7 mouse cellular contexts compared by ENCODE assay signal in genomic region chr6:56714574-56715269, GRCm38 (mm10). TPM values are rescaled to one million over a fixed set of nuclear protein-coding genes. Genes with fewer than 3 reads are reported as not detected.
A peak's percentile ranks its signal among the peaks of the same experiment; 100 is the strongest.
DNase-seq lines count a peak whose midpoint lies in the region; ATAC-seq and TF ChIP-seq lines count a peak whose summit lies in the region.

Avl9 (plus strand) TSS chr6:56714899.

- no peaks in the 10 kb centered on the region for H3K27me3 ChIP-seq in embryonic facial prominence, embryonic 10.5 days (replicated peaks; ENCODE audit: low read depth, poor library complexity, severe bottlenecking)
- H3K27me3 ChIP-seq in intestine, postnatal 0 days (replicated peaks; ENCODE audit: control insufficient read depth, insufficient read depth, low read length) = no peaks in the 10 kb centered on the region
- H3K27me3 ChIP-seq in midbrain, embryonic 12.5 days = no peaks in the 10 kb centered on the region
- no peaks in the 10 kb centered on the region for H3K27me3 ChIP-seq in small intestine, adult 2 months (ENCODE audit: control insufficient read depth, insufficient read depth, low read length)

- peak; percentile 88 for TF ChIP-seq POLR2A in small intestine, adult 2 months (IDR thresholded peaks at IDR 0.05; ENCODE audit: low read depth, low read length)

- H3K9ac ChIP-seq in intestine, postnatal 0 days (ENCODE audit: low read depth, low read length) = peak within 1 kb of the TSS; percentile 88
- H3K9ac ChIP-seq in midbrain, embryonic 12.5 days (replicated peaks) = peak within 1 kb of the TSS; percentile 74

- DNase-seq in adrenal gland, postnatal 10 days = peak; percentile 99
- peak; percentile 98 for DNase-seq in embryonic facial prominence, embryonic 10.5 days (ENCODE audit: low spot score)
- no peak for DNase-seq in gonadal fat pad, adult 2 months (ENCODE audit: low read depth)
- peak; percentile 98 for DNase-seq in left cerebral cortex, postnatal 4 days

- TF ChIP-seq CTCF in intestine, postnatal 0 days (IDR thresholded peaks at IDR 0.05; ENCODE audit: low read depth) = peak; percentile 82
- TF ChIP-seq CTCF in small intestine, adult 2 months (IDR thresholded peaks at IDR 0.05; ENCODE audit: extremely low read depth, insufficient read length, insufficient replicate concordance, low read depth, low read length) = peak; percentile 55; the same call in 1 of the 2 replicates

- peaks cover 13% of the 10 kb centered on the region for H3K4me1 ChIP-seq in embryonic facial prominence, embryonic 10.5 days
- peaks cover 3% of the 10 kb centered on the region; the same call in 1 of the 2 replicates for H3K4me1 ChIP-seq in intestine, postnatal 0 days (replicated peaks; ENCODE audit: control insufficient read depth, insufficient read depth, low read length)
- peaks cover 10% of the 10 kb centered on the region for H3K4me1 ChIP-seq in midbrain, embryonic 12.5 days
- peaks cover 4% of the 10 kb centered on the region; the same call in 1 of the 2 replicates for H3K4me1 ChIP-seq in small intestine, adult 2 months (ENCODE audit: control insufficient read depth, insufficient read depth, insufficient read length, low read length)

- H3K4me3 ChIP-seq in embryonic facial prominence, embryonic 10.5 days = peak within 1 kb of the TSS; percentile 76
- H3K4me3 ChIP-seq in intestine, postnatal 0 days (ENCODE audit: low read depth, low read length) = peak within 1 kb of the TSS; percentile 89
- H3K4me3 ChIP-seq in midbrain, embryonic 12.5 days = peak within 1 kb of the TSS; percentile 77
- H3K4me3 ChIP-seq in small intestine, adult 2 months (ENCODE audit: low read depth, low read length) = peak within 1 kb of the TSS; percentile 96

- intact Hi-C loops in left cerebral cortex, postnatal 4 days (cut with DNase I) = no loop called here

- H3K4me2 ChIP-seq in intestine, postnatal 0 days (replicated peaks; ENCODE audit: low read depth) = peak within 1 kb of the TSS; percentile 74
- H3K4me2 ChIP-seq in midbrain, embryonic 12.5 days (replicated peaks) = peak within 1 kb of the TSS; percentile 62

- peak; percentile 98 for ATAC-seq in intestine, postnatal 0 days
- ATAC-seq in midbrain, embryonic 12.5 days (ENCODE audit: low FRiP score, low read depth) = peak; percentile 97

- no peaks in the 10 kb centered on the region for H3K9me3 ChIP-seq in embryonic facial prominence, embryonic 10.5 days
- H3K9me3 ChIP-seq in intestine, postnatal 0 days (ENCODE audit: control insufficient read depth) = no peaks in the 10 kb centered on the region
- H3K9me3 ChIP-seq in midbrain, embryonic 12.5 days = no peaks in the 10 kb centered on the region

- no peaks in the 10 kb centered on the region for H3K36me3 ChIP-seq in embryonic facial prominence, embryonic 10.5 days (replicated peaks)
- no peaks in the 10 kb centered on the region for H3K36me3 ChIP-seq in intestine, postnatal 0 days (ENCODE audit: control insufficient read depth, insufficient read depth)
- no peaks in the 10 kb centered on the region for H3K36me3 ChIP-seq in midbrain, embryonic 12.5 days
- H3K36me3 ChIP-seq in small intestine, adult 2 months (ENCODE audit: control insufficient read depth, insufficient read depth, low read length) = no peaks in the 10 kb centered on the region

- WGBS in embryonic facial prominence, embryonic 10.5 days = under 1% methylated on average over 64 of the region's 64 CpGs
- WGBS in intestine, postnatal 0 days = under 1% methylated on average over 56 of the region's 64 CpGs
- WGBS in midbrain, embryonic 12.5 days = under 1% methylated on average over 58 of the region's 64 CpGs
- under 1% methylated on average over 63 of the region's 64 CpGs for WGBS in small intestine, adult 2 months

- peak within 1 kb of the TSS; percentile 94 for H3K27ac ChIP-seq in embryonic facial prominence, embryonic 10.5 days (replicated peaks)
- peak within 1 kb of the TSS; percentile 96 for H3K27ac ChIP-seq in intestine, postnatal 0 days (ENCODE audit: low read depth, low read length)
- peak within 1 kb of the TSS; percentile 92 for H3K27ac ChIP-seq in midbrain, embryonic 12.5 days (replicated peaks)
- H3K27ac ChIP-seq in small intestine, adult 2 months (ENCODE audit: insufficient read depth, low read depth, low read length) = peak within 1 kb of the TSS; percentile 79

RNA-seq across cellular contexts. Expression of gene Avl9, which starts in this region (rescaled TPM):
- 10 to 100 TPM; 18.8 to 21.0 TPM for total RNA-seq in adrenal gland, postnatal 10 days (2021)
- 16.1 and 17.0 TPM in 2 replicates for polyA plus RNA-seq in embryonic facial prominence, embryonic 10.5 days (2016; fragmentation: Nextera tagmentation; extraction: Ambion mirVana)
- polyA plus RNA-seq in gonadal fat pad, adult 2 months (2012; rRNA removed) = 13.7 and 15.5 TPM in 2 replicates
- 9.6 and 11.8 TPM in 2 replicates for polyA plus RNA-seq in intestine, postnatal 0 days (2015; fragmentation: Nextera tagmentation; extraction: Ambion mirVana)
- total RNA-seq in left cerebral cortex, postnatal 4 days (2021) = 10 to 100 TPM; 44.5 to 46.3 TPM
- 38.3 and 39.7 TPM in 2 replicates for polyA plus RNA-seq in midbrain, embryonic 12.5 days (2016; fragmentation: Nextera tagmentation; extraction: Ambion mirVana)
- 4.3 TPM in 2 replicates for polyA plus RNA-seq in small intestine, adult 2 months (2012; rRNA removed)
